Mouse (Mus musculus) hindbrain, embryonic 10.5 days (tissue): ENCODE data around the gene Tbc1d2. TPM values are rescaled to one million over a fixed set of nuclear protein-coding genes. Genes with fewer than 3 reads are reported as not detected.

Experiments used
- polyA plus RNA-seq: library from polyadenylated mRNA; unstranded; fragments of >200 nt; fragmentation: Nextera tagmentation; extraction: Ambion mirVana; gene quantifications from 2 replicates; pipeline ENCODE4 v1.2.1, GENCODE M21; 2016

The Tbc1d2 gene
- polyA plus RNA-seq, 1 experiment from 2014 or later, result 2.0 TPM

Other genes with a start within 250 kb of the Tbc1d2 start
- gene Hemgn, start 236.7 kb downstream of the Tbc1d2 start, polyA plus RNA-seq, result 13.2 and 14.3 TPM in 2 replicates
- 250 and 377 TPM in 2 replicates for gene Anp32b, start 199.3 kb downstream of the Tbc1d2 start, polyA plus RNA-seq
- gene Nans, start 161.0 kb downstream of the Tbc1d2 start, polyA plus RNA-seq, result 79.1 and 80.5 TPM in 2 replicates
- 0.94 and 1.2 TPM in 2 replicates for gene Trim14, start 114.1 kb downstream of the Tbc1d2 start, polyA plus RNA-seq
- gene Coro2a, start 48.0 kb downstream of the Tbc1d2 start, polyA plus RNA-seq, result 5.9 and 10.8 TPM in 2 replicates